Mouse (Mus musculus): ENCODE measurements at regions not wholly inside any gene's neighbourhood (a gene's known extent, or its start where the extent isn't known, plus 50 kb on each side); places are given as distances from the start of the nearest gene placed in this dataset.

GRCm38 (mm10) chr19:60682283-60682682 is 73.5 kb upstream of the Nanos1 start:
- Histone ChIP-seq H3K4me1 (ENCODE audit: control insufficient read depth in 1 of 2, insufficient read depth in 2 of 2) (peaks cover 17 to 82% of the 10 kb centered on the region in 2 experiments), H3K79me2 (replicated peaks; ENCODE audit: control insufficient read depth, extremely low read depth, insufficient read depth, poor library complexity, severe bottlenecking) (no peaks in the 10 kb centered on the region)

DNA sequence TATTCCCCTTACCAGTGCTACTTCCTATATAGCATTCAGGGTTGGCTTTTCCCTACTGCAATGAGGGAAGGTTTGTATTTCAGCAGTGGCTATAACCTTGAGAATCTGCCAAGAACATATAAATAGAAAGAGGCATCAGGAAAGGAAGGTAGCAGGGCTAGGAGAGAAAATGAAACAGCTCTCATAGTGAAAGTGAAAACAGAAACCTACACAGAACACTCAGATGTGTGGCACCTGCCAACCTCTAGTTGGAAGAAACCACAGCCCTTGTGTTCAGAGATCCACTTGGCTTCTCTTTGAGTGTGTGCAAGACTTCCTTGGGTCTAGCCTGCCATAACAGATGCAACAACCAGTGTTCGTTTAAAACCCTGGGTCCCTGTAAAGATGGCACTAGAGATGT is 74.3 kb upstream of the Nanos1 start:
- no peaks in the 10 kb centered on the region for H3K27me3 ChIP-seq (replicated peaks)
- dilution Hi-C loops (cut with MboI; ENCODE audit: extremely low pct_ligation_motif_present, extremely low pct_unique_long_range_greater_than_20kb, low sequenced_read_pairs): no loop called here
- H3K36me3 ChIP-seq (replicated peaks in 1 of 2; ENCODE audit: control insufficient read depth in 1 of 2, insufficient read depth in 1 of 2, low read length in 1 of 2): no peaks in the 10 kb centered on the region
- in situ Hi-C loops (cut with MboI; ENCODE audit: low pct_ligation_motif_present, low pct_unique_long_range_greater_than_20kb, low sequenced_read_pairs): no loop called here
- peak overlapping the region; percentile 25 for H3K4me2 ChIP-seq (ENCODE audit: insufficient read depth, low read depth, poor library complexity, severe bottlenecking)
- H3K9me3 ChIP-seq (replicated peaks; ENCODE audit: low read length): no peaks in the 10 kb centered on the region
- no peak overlapping the region for H3K9ac ChIP-seq (ENCODE audit: insufficient read depth, low read depth)
- no peaks in the 10 kb centered on the region for H3K79me2 ChIP-seq (replicated peaks; ENCODE audit: control insufficient read depth, extremely low read depth, insufficient read depth, poor library complexity, severe bottlenecking)
- no peak overlapping the region for H3K27ac ChIP-seq (ENCODE audit: insufficient read depth, low read depth)
- H3K4me3 ChIP-seq (replicated peaks in 1 of 3; ENCODE audit: low read depth in 2 of 3, low read length in 2 of 3, poor library complexity in 1 of 3): no peak overlapping the region
- peaks cover 17 to 82% of the 10 kb centered on the region in 2 experiments for H3K4me1 ChIP-seq (ENCODE audit: control insufficient read depth in 1 of 2, insufficient read depth in 2 of 2)
- peak; percentile 98 for TF ChIP-seq BHLHE40 (IDR thresholded peaks at IDR 0.05; ENCODE audit: low read depth, low read length)
- 0 out of 2 replicates have a peak, but pooled peaks have one; percentile 31 for TF ChIP-seq SIN3A (IDR thresholded peaks at IDR 0.05; ENCODE audit: low read length)
- no peak for TF ChIP-seq GABPA (IDR thresholded peaks at IDR 0.05; ENCODE audit: insufficient replicate concordance, low read depth, low read length)
- peak; percentile 96; the same call in 1 of the 2 replicates for TF ChIP-seq RCOR1 (conservative IDR thresholded peaks at IDR 0.05; ENCODE audit: low read depth, low read length)
- peak; percentile 84 for TF ChIP-seq JUN (IDR thresholded peaks at IDR 0.05; ENCODE audit: insufficient read depth, low read depth, low read length)
- TF ChIP-seq PAX5 (IDR thresholded peaks at IDR 0.05; ENCODE audit: low read length): no peak
- peak; percentile 97 for TF ChIP-seq MEF2A (IDR thresholded peaks at IDR 0.05; ENCODE audit: borderline replicate concordance, low read depth, low read length)
- TF ChIP-seq SMC3 (IDR thresholded peaks at IDR 0.05; ENCODE audit: low read depth, low read length): no peak
- TF ChIP-seq MAX (IDR thresholded peaks at IDR 0.05; ENCODE audit: low read length): no peak
- peak; percentile 47; the same call in 1 of the 2 replicates for TF ChIP-seq MAFK (IDR thresholded peaks at IDR 0.05; ENCODE audit: insufficient replicate concordance, low read length)
- TF ChIP-seq MXI1 (IDR thresholded peaks at IDR 0.05; ENCODE audit: low read depth, low read length): peak; percentile 18; the same call in 1 of the 2 replicates
- 0 out of 2 replicates have a peak, but pooled peaks have one; percentile 18 for TF ChIP-seq MYC (IDR thresholded peaks at IDR 0.05; ENCODE audit: low read depth, low read length)
- TF ChIP-seq ZMIZ1 (IDR thresholded peaks at IDR 0.05; ENCODE audit: low read depth, low read length): no peak
- no peak for TF ChIP-seq HCFC1 (IDR thresholded peaks at IDR 0.05; ENCODE audit: low read depth, low read length)
- TF ChIP-seq POLR2AphosphoS2 (IDR thresholded peaks at IDR 0.05; ENCODE audit: low read depth, low read length): no peak
- TF ChIP-seq TBP (conservative IDR thresholded peaks at IDR 0.05; ENCODE audit: low read depth, low read length): no peak
- no peak for TF ChIP-seq CTCF (conservative IDR thresholded peaks at IDR 0.05 in 1 of 2, IDR thresholded peaks at IDR 0.05 in 1 of 2; ENCODE audit: low read depth in 2 of 2, low read length in 2 of 2)
- TF ChIP-seq IRF4 (IDR thresholded peaks at IDR 0.05; ENCODE audit: low read depth, low read length): peak; percentile 96
- TF ChIP-seq EP300 (IDR thresholded peaks at IDR 0.05; ENCODE audit: low read length): peak; percentile 98
- peak; percentile 95 for TF ChIP-seq TCF12 (IDR thresholded peaks at IDR 0.05; ENCODE audit: low read depth, low read length)
- TF ChIP-seq CHD2 (IDR thresholded peaks at IDR 0.05; ENCODE audit: low read length): peak; percentile 58
- no peak; the same call in 1 of the 2 replicates for TF ChIP-seq RAD21 (IDR thresholded peaks at IDR 0.05; ENCODE audit: low read depth, low read length)
- TF ChIP-seq ETS1 (conservative IDR thresholded peaks at IDR 0.05; ENCODE audit: low read depth, low read length): peak; percentile 97
- peak; percentile 83 for TF ChIP-seq JUND (conservative IDR thresholded peaks at IDR 0.05; ENCODE audit: low read depth, low read length)
- DNase-seq (ENCODE audit: extremely low read depth): peak; percentile 76

More at GRCm38 (mm10) chr19:60682283-60682682, 73.5 kb upstream of the Nanos1 start:
- no peaks in the 10 kb centered on the region for H3K9me3 ChIP-seq (replicated peaks; ENCODE audit: low read length)
- H3K4me3 ChIP-seq (replicated peaks in 1 of 3; ENCODE audit: low read depth in 2 of 3, low read length in 2 of 3, poor library complexity in 1 of 3): no peak overlapping the region
- no peak for DNase-seq (ENCODE audit: extremely low read depth)
- H3K27ac ChIP-seq (ENCODE audit: insufficient read depth, low read depth): no peak overlapping the region
- dilution Hi-C loops (cut with MboI; ENCODE audit: extremely low pct_ligation_motif_present, extremely low pct_unique_long_range_greater_than_20kb, low sequenced_read_pairs): no loop called here
- no peaks in the 10 kb centered on the region for H3K27me3 ChIP-seq (replicated peaks)
- TF ChIP-seq MAZ (IDR thresholded peaks at IDR 0.05; ENCODE audit: low read depth, low read length) (no peak), MAFK (IDR thresholded peaks at IDR 0.05; ENCODE audit: insufficient replicate concordance, low read length) (no peak), POLR2AphosphoS2 (IDR thresholded peaks at IDR 0.05; ENCODE audit: low read depth, low read length) (no peak), KAT2A (IDR thresholded peaks at IDR 0.05; ENCODE audit: insufficient replicate concordance, low read length) (no peak), SMC3 (IDR thresholded peaks at IDR 0.05; ENCODE audit: low read depth, low read length) (no peak), HCFC1 (IDR thresholded peaks at IDR 0.05; ENCODE audit: low read depth, low read length) (no peak), JUND (conservative IDR thresholded peaks at IDR 0.05; ENCODE audit: low read depth, low read length) (no peak), NRF1 (IDR thresholded peaks at IDR 0.05; ENCODE audit: low read depth, low read length) (no peak), TCF12 (IDR thresholded peaks at IDR 0.05; ENCODE audit: low read depth, low read length) (no peak), RAD21 (IDR thresholded peaks at IDR 0.05; ENCODE audit: low read depth, low read length) (no peak), USF2 (conservative IDR thresholded peaks at IDR 0.05; ENCODE audit: low read depth, low read length) (no peak), MYC (IDR thresholded peaks at IDR 0.05; ENCODE audit: low read depth, low read length) (no peak), PAX5 (IDR thresholded peaks at IDR 0.05; ENCODE audit: low read length) (no peak), GABPA (IDR thresholded peaks at IDR 0.05; ENCODE audit: insufficient replicate concordance, low read depth, low read length) (no peak), ZMIZ1 (IDR thresholded peaks at IDR 0.05; ENCODE audit: low read depth, low read length) (no peak), CTCF (conservative IDR thresholded peaks at IDR 0.05 in 1 of 2, IDR thresholded peaks at IDR 0.05 in 1 of 2; ENCODE audit: low read depth in 2 of 2, low read length in 2 of 2) (no peak), E2F4 (IDR thresholded peaks at IDR 0.05; ENCODE audit: insufficient replicate concordance, low read depth, low read length) (no peak)
- H3K4me2 ChIP-seq (ENCODE audit: insufficient read depth, low read depth, poor library complexity, severe bottlenecking): peak overlapping the region; percentile 25; the same call in 1 of the 2 replicates
- in situ Hi-C loops (cut with MboI; ENCODE audit: low pct_ligation_motif_present, low pct_unique_long_range_greater_than_20kb, low sequenced_read_pairs): no loop called here
- no peak overlapping the region for H3K9ac ChIP-seq (ENCODE audit: insufficient read depth, low read depth)
- H3K36me3 ChIP-seq (replicated peaks in 1 of 2; ENCODE audit: control insufficient read depth in 1 of 2, insufficient read depth in 1 of 2, low read length in 1 of 2): no peaks in the 10 kb centered on the region
